Mouse (Mus musculus) MEL (cell line): ENCODE data around the gene Capn3.

Experiments
- BHLHE40 ChIP-seq: IDR thresholded peaks from 2 replicates; pipeline ENCODE4 v1.6.1; 2012; ENCODE audit warnings: low read depth, mild to moderate bottlenecking, inconsistent platforms, low read length, improper control_type of control experiment, borderline replicate concordance
- CTCF ChIP-seq, 3 experiments: IDR thresholded peaks in 2 of 3; conservative IDR thresholded peaks in 1 of 3; 2 replicates each; pipeline ENCODE4 v1.5.1; 2011 to 2012; ENCODE audit warnings: low read length in 3 of 3, low read depth in 2 of 3, mild to moderate bottlenecking in 2 of 3, improper control_type of control experiment in 1 of 3, inconsistent platforms in 1 of 3, mixed read lengths in 1 of 3, moderate library complexity in 1 of 3; ENCODE audit not compliant: control insufficient read depth in 1 of 3, insufficient read depth in 1 of 3, poor library complexity in 1 of 3, severe bottlenecking in 1 of 3
- ELF1 ChIP-seq: IDR thresholded peaks from 2 replicates; pipeline ENCODE4 v1.6.1; 2014; ENCODE audit warnings: low read depth, mild to moderate bottlenecking, inconsistent platforms, low read length, improper control_type of control experiment, moderate library complexity
- EP300 ChIP-seq, 2 experiments: IDR thresholded peaks; 2 replicates each; pipeline ENCODE4 v1.6.1; 2011; ENCODE audit warnings: improper control_type of control experiment in 2 of 2, low read length in 2 of 2, low read depth in 1 of 2, mild to moderate bottlenecking in 1 of 2
- GATA1 ChIP-seq: IDR thresholded peaks from 2 replicates; pipeline ENCODE4 v1.6.1; 2011; ENCODE audit warnings: low read depth, low read length, improper control_type of control experiment
- MAX ChIP-seq: IDR thresholded peaks from 2 replicates; pipeline ENCODE4 v1.6.1; 2011; ENCODE audit warnings: low read length, improper control_type of control experiment
- NELFE ChIP-seq: IDR thresholded peaks from 2 replicates; pipeline ENCODE4 v1.6.1; 2011; ENCODE audit warnings: low read depth, low read length, improper control_type of control experiment
- NRF1 ChIP-seq: IDR thresholded peaks from 2 replicates; pipeline ENCODE4 v1.6.1; 2014; ENCODE audit warnings: low read depth, mild to moderate bottlenecking, inconsistent platforms, low read length, improper control_type of control experiment, moderate library complexity; ENCODE audit not compliant: poor library complexity, insufficient read depth, severe bottlenecking
- POLR2A ChIP-seq, 2 experiments: IDR thresholded peaks; 2 replicates each; pipeline ENCODE4 v1.6.1; 2011 to 2012; ENCODE audit warnings: low read length in 2 of 2, mild to moderate bottlenecking in 2 of 2, control low read depth in 1 of 2, improper control_type of control experiment in 1 of 2, low read depth in 1 of 2, moderate library complexity in 1 of 2; ENCODE audit not compliant: control insufficient read depth in 1 of 2, insufficient read depth in 1 of 2, poor library complexity in 1 of 2
- POLR2AphosphoS2 ChIP-seq: IDR thresholded peaks from 2 replicates; pipeline ENCODE4 v1.6.1; 2011; ENCODE audit warnings: low read length, improper control_type of control experiment
- SMC3 ChIP-seq: IDR thresholded peaks from 2 replicates; pipeline ENCODE4 v1.6.1; 2011; ENCODE audit warnings: low read depth, low read length, improper control_type of control experiment
- UBTF ChIP-seq: IDR thresholded peaks from 2 replicates; pipeline ENCODE4 v1.6.1; 2012; ENCODE audit warnings: low read depth, mild to moderate bottlenecking, inconsistent platforms, low read length, improper control_type of control experiment, moderate library complexity, borderline replicate concordance; ENCODE audit not compliant: insufficient read depth

DNA sequence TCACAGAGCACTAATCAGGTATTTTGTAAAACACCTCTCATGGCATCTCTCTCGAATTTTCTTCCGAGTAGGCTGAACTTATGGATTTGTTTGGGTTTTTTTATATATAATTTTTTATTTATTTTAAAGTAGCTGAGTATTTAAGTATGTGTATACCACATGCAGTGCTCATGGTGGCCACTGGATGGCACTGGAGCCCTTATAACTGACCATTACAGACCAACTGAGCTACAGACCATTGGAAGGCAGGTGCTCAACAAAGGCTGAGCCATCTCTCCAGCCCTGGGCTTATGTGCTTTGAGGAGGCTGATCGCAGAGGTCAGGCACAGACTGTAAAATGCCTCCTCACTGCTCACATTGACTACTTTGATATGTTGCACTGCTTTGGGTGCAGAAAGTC is 22.8 kb downstream of the Capn3 start:
- TF ChIP-seq ELF1 (no peak), CTCF (IDR thresholded peaks at IDR 0.05 in 2 of 3, conservative IDR thresholded peaks at IDR 0.05 in 1 of 3; ENCODE audit: control insufficient read depth in 1 of 3, insufficient read depth in 1 of 3, low read depth in 2 of 3, low read length in 3 of 3, poor library complexity in 1 of 3, severe bottlenecking in 1 of 3) (peak; percentile 77 to 86 (median 84)), NELFE (no peak), EP300 (IDR thresholded peaks at IDR 0.05; ENCODE audit: low read depth in 1 of 2, low read length in 2 of 2) (no peak), MAX (no peak), SMC3 (peak; percentile 95), GATA1 (no peak), POLR2AphosphoS2 (no peak), BHLHE40 (no peak), NRF1 (no peak), UBTF (no peak), POLR2A (IDR thresholded peaks at IDR 0.05; ENCODE audit: control insufficient read depth in 1 of 2, insufficient read depth in 1 of 2, low read depth in 1 of 2, low read length in 2 of 2, poor library complexity in 1 of 2) (no peak)
